Mouse (Mus musculus) neural tube, embryonic 15.5 days (tissue): ENCODE measurements around the gene Cpsf3. TPM values are rescaled to one million over a fixed set of nuclear protein-coding genes. Genes with fewer than 3 reads are reported as not detected.

Source experiments
- ATAC-seq: fragments of 200-750 bp; cut with Nextera tagmentation; 2 replicates; pipeline ENCODE4 v1.8.0; 2017; ENCODE audit warnings: mild to moderate bottlenecking, moderate TSS enrichment, moderate library complexity; ENCODE audit not compliant: low FRiP score
- H3K27ac ChIP-seq: fragments of 300-500 bp; sonication (generic); replicated peaks from 2 replicates; pipeline ENCODE4 v1.5.1; 2015; ENCODE audit warnings: mild to moderate bottlenecking, inconsistent platforms
- H3K27me3 ChIP-seq: fragments of 300-500 bp; sonication (generic); replicated peaks from 2 replicates; pipeline ENCODE4 v1.6.1; 2015; ENCODE audit warnings: inconsistent platforms
- H3K36me3 ChIP-seq: fragments of 300-500 bp; sonication (generic); 2 replicates; pipeline ENCODE4 v1.6.1; 2015; ENCODE audit warnings: inconsistent platforms
- H3K4me1 ChIP-seq: fragments of 300-500 bp; sonication (generic); 2 replicates; pipeline ENCODE4 v1.6.1; 2015; ENCODE audit warnings: inconsistent platforms
- H3K4me2 ChIP-seq: fragments of 300-500 bp; sonication (generic); 2 replicates; pipeline ENCODE4 v1.6.1; 2015; ENCODE audit warnings: inconsistent platforms, mild to moderate bottlenecking, moderate library complexity
- H3K4me3 ChIP-seq: fragments of 300-500 bp; sonication (generic); replicated peaks from 2 replicates; pipeline ENCODE4 v1.5.1; 2015; ENCODE audit warnings: mild to moderate bottlenecking, inconsistent platforms
- H3K9ac ChIP-seq: fragments of 300-500 bp; sonication (generic); replicated peaks from 2 replicates; pipeline ENCODE4 v1.6.1; 2015; ENCODE audit warnings: mild to moderate bottlenecking, inconsistent platforms
- H3K9me3 ChIP-seq: fragments of 300-500 bp; sonication (generic); replicated peaks from 2 replicates; pipeline ENCODE4 v1.6.1; 2016; ENCODE audit warnings: inconsistent platforms
- WGBS: fragments of 180-500 bp; shearing (Covaris S2); methylation state at CpG from one replicate; pipeline ENCODE4 v1.1.7; 2015; ENCODE audit warnings: mixed read lengths; 5-methylcytosine and 5-hydroxymethylcytosine counted together
- polyA plus RNA-seq: library from polyadenylated mRNA; unstranded; fragments of >200 nt; fragmentation: Nextera tagmentation; extraction: Ambion mirVana; gene quantifications from 2 replicates; pipeline ENCODE4 v1.2.1, GENCODE M21; 2015

The Cpsf3 gene
- polyA plus RNA-seq, 1 experiment from 2014 or later: 78.0 TPM

DNA sequence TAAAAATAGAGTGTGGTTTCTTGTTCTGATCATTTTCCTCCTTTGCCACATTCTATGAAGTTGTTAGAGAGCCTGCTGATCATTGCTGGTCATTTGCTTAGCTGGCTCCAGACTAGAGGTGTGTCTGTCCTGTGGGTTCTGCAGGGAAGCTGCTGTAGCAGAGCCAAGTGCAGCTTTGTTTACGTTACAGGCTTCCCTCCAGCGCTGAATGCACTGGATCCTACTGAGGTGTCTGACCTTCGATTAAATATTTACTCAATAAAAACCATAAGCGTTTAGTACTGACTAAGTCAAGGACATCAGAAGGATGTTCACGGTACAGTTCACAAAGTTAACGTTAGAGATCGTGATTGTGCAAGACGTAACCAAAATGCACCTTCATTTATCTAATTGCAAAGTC, 16.7 kb downstream of the Cpsf3 start:
- Histone ChIP-seq H3K36me3 (peaks cover 87% of the 10 kb centered on the region), H3K9ac (no peak overlapping the region), H3K4me3 (no peak overlapping the region), H3K27ac (no peak overlapping the region), H3K4me1 (no peaks in the 10 kb centered on the region), H3K9me3 (no peaks in the 10 kb centered on the region), H3K27me3 (no peaks in the 10 kb centered on the region), H3K4me2 (no peak overlapping the region)
- WGBS: 88% methylated on average over 8 of the region's 8 CpGs
- no peak for ATAC-seq

DNA sequence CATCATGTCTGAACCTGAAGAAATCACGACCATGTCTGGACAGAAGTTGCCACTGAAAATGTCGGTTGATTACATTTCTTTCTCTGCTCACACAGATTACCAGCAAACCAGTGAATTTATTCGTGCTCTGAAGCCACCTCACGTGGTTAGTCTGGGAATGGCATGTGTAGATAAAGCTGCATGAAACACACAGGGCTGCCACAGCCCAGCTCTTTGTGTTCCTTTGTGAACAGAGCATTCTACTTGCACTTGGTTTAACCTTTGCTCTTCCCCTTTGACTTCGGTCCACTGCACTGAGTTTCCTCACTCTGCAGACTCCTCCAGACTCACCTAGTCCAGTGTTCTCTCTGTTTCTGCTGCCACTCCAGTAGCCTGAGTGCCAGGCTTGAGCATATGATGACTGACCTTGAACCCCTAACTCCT, 17.2 kb downstream of the Cpsf3 start:
- H3K4me1 ChIP-seq: no peaks in the 10 kb centered on the region
- H3K4me2 ChIP-seq: no peak overlapping the region
- no peak overlapping the region for H3K27ac ChIP-seq
- no peak for ATAC-seq
- H3K9ac ChIP-seq: no peak overlapping the region
- H3K36me3 ChIP-seq: peaks cover 87% of the 10 kb centered on the region
- H3K27me3 ChIP-seq: no peaks in the 10 kb centered on the region
- no peaks in the 10 kb centered on the region for H3K9me3 ChIP-seq
- H3K4me3 ChIP-seq: no peak overlapping the region
- WGBS: 86% methylated on average over 5 of the region's 5 CpGs

DNA sequence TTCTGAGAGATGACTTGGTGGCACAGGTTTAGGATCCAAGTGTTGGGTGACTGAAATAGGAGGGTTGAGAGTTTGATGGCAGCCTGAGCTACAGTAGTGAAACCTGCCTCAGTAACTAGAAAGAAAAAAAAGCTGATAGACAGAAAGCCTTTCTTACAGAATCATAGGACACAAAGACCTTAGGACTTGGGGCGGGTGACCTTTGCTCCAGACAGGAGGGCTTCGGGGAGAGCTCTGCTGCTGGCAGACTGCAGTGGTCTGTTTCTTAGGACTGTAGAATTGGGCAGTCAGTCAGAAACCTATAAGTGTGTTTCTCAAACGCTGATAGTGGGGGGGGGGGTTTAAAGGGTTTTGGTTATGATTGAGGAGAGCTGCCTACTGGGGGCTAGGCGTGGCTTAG, 20.6 kb downstream of the Cpsf3 start:
- WGBS: 96% methylated on average over 4 of the region's 4 CpGs
- ATAC-seq: no peak
- H3K4me2 ChIP-seq: no peak overlapping the region
- no peaks in the 10 kb centered on the region for H3K9me3 ChIP-seq
- no peaks in the 10 kb centered on the region for H3K27me3 ChIP-seq
- no peak overlapping the region for H3K27ac ChIP-seq
- H3K4me3 ChIP-seq: no peak overlapping the region
- H3K9ac ChIP-seq: no peak overlapping the region
- H3K4me1 ChIP-seq: no peaks in the 10 kb centered on the region
- H3K36me3 ChIP-seq: peaks cover 89% of the 10 kb centered on the region

- no peak overlapping the region for H3K27ac ChIP-seq
- no peaks in the 10 kb centered on the region for H3K9me3 ChIP-seq
- no peaks in the 10 kb centered on the region for H3K4me1 ChIP-seq
- no peak overlapping the region for H3K4me3 ChIP-seq
- H3K36me3 ChIP-seq: peaks cover 91% of the 10 kb centered on the region
- no peak overlapping the region for H3K9ac ChIP-seq
- no peak overlapping the region for H3K4me2 ChIP-seq
- no peak for ATAC-seq
- no peaks in the 10 kb centered on the region for H3K27me3 ChIP-seq
- WGBS: 94% methylated on average over 4 of the region's 4 CpGs
Measured at GRCm38 (mm10) chr12:21306721-21307120, 21.5 kb downstream of the Cpsf3 start.

DNA sequence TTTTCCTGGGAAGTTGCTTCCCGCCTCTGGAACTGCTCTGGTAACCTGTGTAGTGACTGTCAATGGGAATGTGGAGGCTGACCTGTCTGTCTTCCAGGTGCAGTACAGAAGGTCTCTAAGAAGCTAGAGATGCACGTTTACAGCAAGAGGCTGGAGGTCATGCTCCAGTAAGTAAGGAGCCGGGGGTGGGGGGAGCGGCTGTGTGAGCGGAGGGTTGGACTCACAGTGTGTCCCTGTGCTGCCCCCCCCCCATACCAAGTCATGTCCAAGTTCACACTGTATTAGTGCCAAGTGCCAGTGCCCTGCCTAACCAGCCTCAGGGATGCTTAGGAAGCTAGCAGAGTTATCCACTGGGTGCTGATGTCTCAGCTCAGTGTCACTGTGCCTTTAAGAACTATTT, 27.0 kb downstream of the Cpsf3 start:
- peaks cover 11% of the 10 kb centered on the region for H3K4me1 ChIP-seq
- H3K27ac ChIP-seq: no peak overlapping the region
- no peak for ATAC-seq
- no peak overlapping the region for H3K4me2 ChIP-seq
- no peak overlapping the region for H3K4me3 ChIP-seq
- H3K27me3 ChIP-seq: no peaks in the 10 kb centered on the region
- no peaks in the 10 kb centered on the region for H3K9me3 ChIP-seq
- WGBS: 97% methylated on average over 5 of the region's 5 CpGs
- no peak overlapping the region for H3K9ac ChIP-seq
- H3K36me3 ChIP-seq: peaks cover 75% of the 10 kb centered on the region

DNA sequence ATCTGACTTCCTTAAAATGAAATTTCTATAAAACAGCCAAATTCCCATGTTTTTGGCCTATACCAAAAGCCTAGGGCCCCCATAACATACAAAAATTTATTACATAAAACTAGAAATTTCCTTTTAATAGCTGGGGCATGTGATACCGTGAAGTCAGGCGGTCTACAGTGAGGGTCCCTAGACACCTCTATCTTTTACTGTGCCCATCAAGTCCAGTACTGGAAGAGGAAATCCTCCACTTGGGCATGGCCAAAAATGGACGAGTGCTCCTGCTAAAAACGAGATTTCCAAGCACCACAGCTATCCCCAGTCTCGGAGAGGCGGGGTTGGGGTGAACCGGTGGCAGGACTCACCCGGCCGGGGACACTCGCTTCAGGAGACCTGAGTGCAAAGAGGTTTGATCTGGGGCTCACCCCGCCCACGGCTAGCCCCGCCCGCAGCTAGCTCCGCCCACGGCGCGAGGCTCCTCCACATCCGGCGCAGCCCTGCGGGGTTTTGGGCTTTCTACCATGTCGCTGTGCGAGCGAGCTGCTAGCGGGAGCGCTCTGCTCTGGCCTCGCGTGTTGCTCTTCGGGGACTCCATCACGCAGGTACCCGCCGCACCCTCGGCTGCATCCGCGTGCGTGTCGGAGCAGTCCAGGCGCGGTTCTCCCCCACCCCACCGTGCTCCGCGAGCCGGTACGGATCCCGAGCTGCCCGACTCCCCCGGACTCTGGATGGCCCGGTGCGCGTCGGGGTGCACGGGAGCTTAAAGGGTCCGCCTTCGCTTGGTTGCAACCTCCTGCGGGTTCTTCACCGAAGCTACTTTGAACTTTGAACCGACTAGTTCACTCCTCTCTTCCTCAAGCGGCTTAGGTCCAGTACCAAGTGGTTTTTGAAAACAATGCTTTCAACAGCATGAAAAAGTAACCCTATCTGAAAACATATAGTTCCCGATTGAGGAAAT, 31.0 kb downstream of the Cpsf3 start, which contains the start of gene Iah1:
Gene Iah1, plus strand, starts transcription at position 467 of the 946 bp plus-strand sequence.
- H3K9me3 ChIP-seq: no peaks in the 10 kb centered on the region
- H3K9ac ChIP-seq: peak within 1 kb of the TSS; percentile 70
- H3K36me3 ChIP-seq: peaks cover 38% of the 10 kb centered on the region
- no peaks in the 10 kb centered on the region for H3K27me3 ChIP-seq
- H3K4me2 ChIP-seq: peak within 1 kb of the TSS; percentile 82
- peak within 1 kb of the TSS; percentile 70 for H3K4me3 ChIP-seq
- peaks cover 13% of the 10 kb centered on the region for H3K4me1 ChIP-seq
- WGBS: 2% methylated on average over 59 of the region's 59 CpGs
- peak within 1 kb of the TSS; percentile 68 for H3K27ac ChIP-seq
- ATAC-seq: peak; percentile 93

- no peak for ATAC-seq
- no peaks in the 10 kb centered on the region for H3K27me3 ChIP-seq
- peak overlapping the region; percentile 82 for H3K4me2 ChIP-seq
- peaks cover 13% of the 10 kb centered on the region for H3K4me1 ChIP-seq
- H3K9me3 ChIP-seq: no peaks in the 10 kb centered on the region
- H3K9ac ChIP-seq: peak overlapping the region; percentile 70
- WGBS: 30% methylated on average over 7 of the region's 7 CpGs
- H3K27ac ChIP-seq: no peak overlapping the region
- H3K36me3 ChIP-seq: peaks cover 35% of the 10 kb centered on the region
- H3K4me3 ChIP-seq: peak overlapping the region; percentile 70
Measured at GRCm38 (mm10) chr12:21316869-21317265, 31.7 kb downstream of the Cpsf3 start.

DNA sequence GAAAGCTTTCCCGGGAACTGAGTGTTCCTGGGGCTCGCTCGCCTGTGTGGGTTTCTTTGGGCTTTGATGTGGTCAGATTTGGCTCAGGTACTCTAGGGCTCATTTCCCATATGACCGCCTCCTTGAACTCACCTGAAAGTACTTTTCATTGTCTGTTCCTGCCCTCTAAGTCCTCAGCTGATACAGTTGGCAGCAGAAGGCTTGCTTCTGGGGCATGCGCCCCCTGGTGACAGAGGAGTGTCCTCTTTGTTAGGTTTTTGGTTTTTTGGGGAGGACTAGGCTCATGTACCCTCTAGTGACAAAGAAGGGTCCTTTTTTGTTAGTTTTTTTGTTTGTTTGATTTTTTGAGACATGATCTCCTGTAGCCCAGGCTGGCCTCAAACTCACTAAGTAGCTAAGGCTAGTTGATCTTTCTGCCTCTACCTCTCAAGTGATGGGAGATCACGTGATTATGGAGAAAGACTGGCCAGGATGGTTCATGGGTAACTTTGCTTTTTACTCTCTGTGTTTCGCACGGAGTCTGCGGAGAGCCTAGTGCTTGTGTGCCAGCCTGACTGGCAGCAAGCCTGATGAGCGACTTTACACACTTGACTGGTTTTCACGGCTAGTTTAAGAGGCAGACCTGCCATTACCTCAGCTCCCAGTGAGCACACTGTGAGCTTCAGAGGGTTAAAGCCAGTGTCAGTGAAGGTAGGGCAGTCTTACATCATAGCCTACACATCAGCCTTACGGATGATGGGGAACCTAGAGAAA, 33.1 kb downstream of the Cpsf3 start:
- ATAC-seq: no peak

DNA sequence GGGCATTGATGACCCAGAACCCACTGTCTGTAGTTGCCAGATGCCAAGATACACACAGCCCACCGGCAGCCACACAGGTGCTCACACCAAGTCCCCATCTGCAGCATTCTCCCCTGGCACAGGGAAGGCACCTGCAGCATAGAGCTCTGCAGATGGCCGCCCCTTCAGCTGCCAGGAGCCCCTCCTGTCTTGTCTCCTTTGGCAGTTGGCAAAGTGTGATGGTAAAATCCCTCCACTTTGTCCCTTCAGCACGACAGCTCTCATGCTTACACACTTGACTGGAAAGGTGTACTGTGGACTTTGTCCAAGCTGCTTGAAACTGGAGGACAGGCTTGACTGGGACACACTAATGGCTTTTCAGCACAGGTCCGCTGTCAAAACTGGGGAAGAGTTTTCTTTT, 35.1 kb downstream of the Cpsf3 start:
- Histone ChIP-seq H3K27ac (no peak overlapping the region), H3K9ac (no peak overlapping the region), H3K4me1 (peaks cover 13% of the 10 kb centered on the region), H3K4me2 (no peak overlapping the region), H3K4me3 (no peak overlapping the region), H3K27me3 (no peaks in the 10 kb centered on the region), H3K9me3 (no peaks in the 10 kb centered on the region), H3K36me3 (peaks cover 27% of the 10 kb centered on the region)
- ATAC-seq: no peak
- WGBS: 92% methylated on average over 4 of the region's 4 CpGs

More for the DNA sequence above, 33.1 kb downstream of the Cpsf3 start:
- Histone ChIP-seq H3K9ac (no peak overlapping the region), H3K4me3 (no peak overlapping the region), H3K9me3 (no peaks in the 10 kb centered on the region), H3K36me3 (peaks cover 30% of the 10 kb centered on the region), H3K27ac (no peak overlapping the region), H3K4me2 (no peak overlapping the region), H3K4me1 (peaks cover 13% of the 10 kb centered on the region), H3K27me3 (no peaks in the 10 kb centered on the region)
- WGBS: 68% methylated on average over 12 of the region's 12 CpGs

DNA sequence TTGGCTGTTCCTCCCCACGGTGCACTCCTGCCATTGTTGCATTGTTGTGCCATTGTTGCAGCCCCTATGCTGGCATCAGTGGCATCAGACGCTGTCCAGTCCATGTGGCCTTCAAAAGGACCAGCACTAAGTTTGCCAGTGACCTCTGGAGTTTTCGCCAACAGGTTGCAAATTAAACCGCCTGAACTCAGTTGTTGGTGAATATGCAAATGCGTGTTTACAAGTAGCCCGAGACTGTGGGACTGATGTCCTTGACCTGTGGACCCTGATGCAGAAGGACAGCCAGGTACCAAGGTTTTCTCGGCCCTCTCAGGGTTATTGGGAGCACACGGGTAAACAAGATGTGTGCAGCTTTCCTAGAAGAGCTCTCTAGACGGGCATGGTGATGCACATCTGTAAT, 36.0 kb downstream of the Cpsf3 start:
- WGBS: 86% methylated on average over 9 of the region's 9 CpGs
- Histone ChIP-seq H3K4me2 (no peak overlapping the region), H3K9ac (no peak overlapping the region), H3K27ac (no peak overlapping the region), H3K27me3 (no peaks in the 10 kb centered on the region), H3K9me3 (no peaks in the 10 kb centered on the region), H3K36me3 (peaks cover 36% of the 10 kb centered on the region), H3K4me3 (no peak overlapping the region), H3K4me1 (peaks cover 6% of the 10 kb centered on the region; the same call in 1 of the 2 replicates)
- no peak for ATAC-seq

- Histone ChIP-seq H3K27me3 (no peaks in the 10 kb centered on the region), H3K4me3 (no peak overlapping the region), H3K4me1 (peaks cover under 1% of the 10 kb centered on the region; the same call in 1 of the 2 replicates), H3K9me3 (no peaks in the 10 kb centered on the region), H3K9ac (no peak overlapping the region), H3K27ac (no peak overlapping the region), H3K36me3 (peaks cover 43% of the 10 kb centered on the region), H3K4me2 (no peak overlapping the region)
- ATAC-seq: no peak
- 87% methylated on average over 4 of the region's 4 CpGs for WGBS
Measured at GRCm38 (mm10) chr12:21322296-21322695, 37.1 kb downstream of the Cpsf3 start.
